Mouse (Mus musculus): ENCODE measurements around the gene Smurf2.

DNA sequence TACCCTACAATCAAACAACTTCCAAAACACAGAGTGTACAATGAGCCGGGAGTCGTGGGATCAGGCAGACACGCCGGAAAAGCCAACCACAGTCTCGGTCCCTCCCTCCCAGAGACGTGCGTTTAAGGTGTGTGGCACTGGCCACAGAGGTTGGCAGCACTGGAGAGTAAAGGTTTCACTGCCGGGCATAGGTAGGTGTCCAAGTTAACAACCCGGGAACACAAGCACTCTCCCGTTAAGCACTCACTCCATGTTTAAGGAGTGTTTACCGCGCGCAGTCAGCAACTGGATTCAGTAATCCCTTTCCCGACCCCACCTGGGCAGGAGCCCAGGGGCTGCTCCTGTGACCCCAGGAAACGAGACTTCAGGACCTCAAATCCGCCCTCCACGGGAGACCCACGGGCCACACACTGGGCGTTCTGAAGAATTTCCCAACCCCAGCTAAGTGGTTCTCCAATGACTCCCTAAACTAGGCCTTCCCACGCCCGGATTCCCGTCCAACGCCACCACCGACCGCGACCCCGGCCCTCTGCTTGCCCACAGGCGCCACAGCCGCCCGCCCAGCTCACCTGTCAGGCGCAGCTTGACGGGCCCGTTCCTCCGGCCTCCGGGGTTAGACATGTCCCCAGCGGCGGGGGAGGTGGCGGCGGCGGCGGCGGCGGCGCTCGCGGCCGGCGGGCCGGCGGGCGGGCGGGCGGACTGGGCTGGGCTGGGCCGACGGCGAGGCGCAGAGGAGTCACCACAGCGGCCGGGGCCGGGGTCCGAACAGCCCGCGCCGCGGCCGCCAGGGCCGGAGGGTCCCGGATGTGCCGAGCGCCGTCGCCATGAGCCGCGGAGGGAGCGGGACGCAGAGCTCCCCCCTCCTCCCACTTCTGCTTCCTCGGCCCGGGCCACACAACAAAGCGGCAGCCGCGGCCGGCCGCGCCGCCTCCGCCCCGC is 634 bp downstream of the Smurf2 start:
- TF ChIP-seq GATA1 (IDR thresholded peaks at IDR 0.05; ENCODE audit: borderline replicate concordance, low read length) = no peak
- TF ChIP-seq CTCF (IDR thresholded peaks at IDR 0.05; ENCODE audit: low read depth, low read length) = no peak
- TF ChIP-seq GATA2 (IDR thresholded peaks at IDR 0.05; ENCODE audit: borderline replicate concordance, low read depth, low read length) = no peak
- TF ChIP-seq POLR2AphosphoS5 (IDR thresholded peaks at IDR 0.05; ENCODE audit: insufficient replicate concordance, low read depth, low read length) = no peak
- no peak for TF ChIP-seq TAL1 (conservative IDR thresholded peaks at IDR 0.05; ENCODE audit: low read depth, low read length)
